Mouse (Mus musculus): ENCODE results near the gene S100a1.

S100a1 gene

GRCm38 (mm10) chr3:90509747-90510123 is 4.5 kb downstream of the S100a1 start:
- DNase-seq (ENCODE audit: low read depth, low spot score), result no peak

GRCm38 (mm10) chr3:90508950-90509746 is 5.0 kb downstream of the S100a1 start, which contains the start of gene Chtop:
Gene Chtop, minus strand, starts transcription at chr3:90509498.
- peak; percentile 99 for DNase-seq (ENCODE audit: low read depth, low spot score)

GRCm38 (mm10) chr3:90508287-90508949 is 5.8 kb downstream of the S100a1 start:
- DNase-seq (ENCODE audit: low read depth, low spot score), result no peak

- DNase-seq (ENCODE audit: low read depth, low spot score), result no peak
Measured at GRCm38 (mm10) chr3:90506362-90506761, 7.8 kb downstream of the S100a1 start.

GRCm38 (mm10) chr3:90505216-90505615 is 9.0 kb downstream of the S100a1 start:
- no peak for DNase-seq (ENCODE audit: low read depth, low spot score)

GRCm38 (mm10) chr3:90503444-90503843 is 10.7 kb downstream of the S100a1 start:
- no peak for DNase-seq (ENCODE audit: low read depth, low spot score)

- no peak for DNase-seq (ENCODE audit: low read depth, low spot score)
Measured at GRCm38 (mm10) chr3:90497597-90497996, 16.6 kb downstream of the S100a1 start.

- no peak for DNase-seq (ENCODE audit: low read depth, low spot score)
Measured at GRCm38 (mm10) chr3:90495850-90496525, 18.2 kb downstream of the S100a1 start.

GRCm38 (mm10) chr3:90493831-90494540 is 20.2 kb downstream of the S100a1 start:
- DNase-seq (ENCODE audit: low read depth, low spot score), result no peak

- no peak for DNase-seq (ENCODE audit: low read depth, low spot score)
Measured at GRCm38 (mm10) chr3:90491350-90491749, 22.8 kb downstream of the S100a1 start.

- peak; percentile 96 for DNase-seq (ENCODE audit: low read depth, low spot score)
Measured at GRCm38 (mm10) chr3:90490696-90491256, 23.4 kb downstream of the S100a1 start, which contains the start of gene Snapin. Gene Snapin, minus strand, starts transcription at chr3:90491033.

- DNase-seq (ENCODE audit: low read depth, low spot score), result no peak
Measured at GRCm38 (mm10) chr3:90488576-90488975, 25.6 kb downstream of the S100a1 start.

- no peak for DNase-seq (ENCODE audit: low read depth, low spot score)
Measured at GRCm38 (mm10) chr3:90486998-90487397, 27.2 kb downstream of the S100a1 start.

- DNase-seq (ENCODE audit: low read depth, low spot score), result peak; percentile 99
Measured at GRCm38 (mm10) chr3:90475831-90476611, 38.2 kb downstream of the S100a1 start, which contains the start of gene Ilf2. Gene Ilf2, plus strand, starts transcription at chr3:90476126.

- DNase-seq (ENCODE audit: low read depth, low spot score), result no peak
Measured at GRCm38 (mm10) chr3:90475151-90475830, 38.9 kb downstream of the S100a1 start.

- DNase-seq (ENCODE audit: low read depth, low spot score), result no peak
Measured at GRCm38 (mm10) chr3:90472213-90472612, 42.0 kb downstream of the S100a1 start.

- no peak for DNase-seq (ENCODE audit: low read depth, low spot score)
Measured at GRCm38 (mm10) chr3:90467618-90468300, 46.4 kb downstream of the S100a1 start.

- peak; percentile 73 for DNase-seq (ENCODE audit: low read depth, low spot score)
Measured at GRCm38 (mm10) chr3:90466311-90466766, 47.9 kb downstream of the S100a1 start.

- no peak for DNase-seq (ENCODE audit: low read depth, low spot score)
Measured at GRCm38 (mm10) chr3:90465686-90466310, 48.4 kb downstream of the S100a1 start, which contains the start of gene Npr1. Gene Npr1, minus strand, starts transcription at chr3:90465866.
